Comparison of ENCODE assay signal across 8 mouse cellular contexts in genomic region chr13:109615785-109616281, GRCm38 (mm10).
DNase-seq lines count a peak whose midpoint lies in the region; ATAC-seq and TF ChIP-seq lines count a peak whose summit lies in the region.

No protein-coding gene starts in this region.

- H3K36me3 ChIP-seq in liver, embryonic 13.5 days, result no peaks in the 10 kb centered on the region

- TF ChIP-seq CTCF in cerebellum, adult 2 months (IDR thresholded peaks at IDR 0.05; ENCODE audit: borderline replicate concordance, insufficient read depth, low read depth, low read length), result peak; percentile 39; the same call in 1 of the 2 replicates
- peak; percentile 31; the same call in 1 of the 2 replicates for TF ChIP-seq CTCF in lung, adult 2 months (IDR thresholded peaks at IDR 0.05; ENCODE audit: insufficient read depth, low read length)

- no peak overlapping the region for H3K9ac ChIP-seq in liver, embryonic 13.5 days

- H3K4me3 ChIP-seq in cerebellum, adult 2 months (replicated peaks; ENCODE audit: insufficient read depth, low read depth, low read length), result no peak overlapping the region
- H3K4me3 ChIP-seq in lung, adult 2 months (replicated peaks; ENCODE audit: extremely low read depth, low read depth, low read length), result no peak overlapping the region
- H3K4me3 ChIP-seq in liver, embryonic 13.5 days (replicated peaks), result no peak overlapping the region

- no peaks in the 10 kb centered on the region for H3K27me3 ChIP-seq in cerebellum, adult 2 months (ENCODE audit: control insufficient read depth, insufficient read depth, low read length)
- H3K27me3 ChIP-seq in liver, embryonic 13.5 days, result no peaks in the 10 kb centered on the region

- H3K27ac ChIP-seq in cerebellum, adult 2 months (ENCODE audit: insufficient read depth, low read length), result no peak overlapping the region
- no peak overlapping the region for H3K27ac ChIP-seq in liver, embryonic 13.5 days

- DNase-seq in cerebellum, adult 2 months, result peak; percentile 38 to 46
- DNase-seq in cerebellum, postnatal 25 days, result no peak
- no peak for DNase-seq in lung, adult 2 months
- DNase-seq in lung, postnatal 4 days, result no peak
- DNase-seq in liver, embryonic 13.5 days, result no peak
- DNase-seq in yolk sac, embryonic 10.5 days (ENCODE audit: low spot score), result peak; percentile 33
- DNase-seq in thymus, adult 18-20 months, result no peak

- H3K9me3 ChIP-seq in liver, embryonic 13.5 days (replicated peaks), result no peaks in the 10 kb centered on the region

- peak overlapping the region; percentile 39 for H3K4me2 ChIP-seq in liver, embryonic 13.5 days

- TF ChIP-seq POLR2A in cerebellum, adult 2 months (IDR thresholded peaks at IDR 0.05; ENCODE audit: borderline replicate concordance, insufficient read depth, low read length), result no peak
- TF ChIP-seq POLR2A in lung, adult 2 months (IDR thresholded peaks at IDR 0.05; ENCODE audit: borderline replicate concordance, extremely low read depth, low read depth, low read length), result no peak

- no peaks in the 10 kb centered on the region for H3K4me1 ChIP-seq in cerebellum, adult 2 months (ENCODE audit: control insufficient read depth, insufficient read depth, low read length)
- H3K4me1 ChIP-seq in lung, adult 2 months (ENCODE audit: control insufficient read depth, insufficient read depth, low read length), result no peaks in the 10 kb centered on the region
- H3K4me1 ChIP-seq in liver, embryonic 13.5 days (replicated peaks), result peaks cover 17% of the 10 kb centered on the region

- ATAC-seq in erythroid progenitor cell, adult 5-6 weeks (replicated peaks; ENCODE audit: low FRiP score, poor library complexity, severe bottlenecking), result peak; percentile 74
- peak; percentile 56 for ATAC-seq in liver, embryonic 13.5 days (ENCODE audit: low read depth)

- WGBS in cerebellum, adult 2 months, result 19% methylated on average over 7 of the region's 7 CpGs
- WGBS in lung, adult 2 months, result 16% methylated on average over 7 of the region's 7 CpGs
- WGBS in liver, embryonic 13.5 days (ENCODE audit: insufficient replicate concordance), result 10% methylated on average over 7 of the region's 7 CpGs

Comparison
In these comparisons a context has a peak if more than half of its experiments do, and no peak if none do; other contexts are left out.
1. DNase-seq: peak in cerebellum, adult 2 months (2 of 2) and yolk sac, embryonic 10.5 days (single experiment); none in cerebellum, postnatal 25 days (0 of 2), lung, adult 2 months (single experiment), lung, postnatal 4 days (0 of 2), liver, embryonic 13.5 days (single experiment) and thymus, adult 18-20 months (0 of 2).